ENCODE assay signal across 25 mouse cellular contexts in the genomic region with DNA sequence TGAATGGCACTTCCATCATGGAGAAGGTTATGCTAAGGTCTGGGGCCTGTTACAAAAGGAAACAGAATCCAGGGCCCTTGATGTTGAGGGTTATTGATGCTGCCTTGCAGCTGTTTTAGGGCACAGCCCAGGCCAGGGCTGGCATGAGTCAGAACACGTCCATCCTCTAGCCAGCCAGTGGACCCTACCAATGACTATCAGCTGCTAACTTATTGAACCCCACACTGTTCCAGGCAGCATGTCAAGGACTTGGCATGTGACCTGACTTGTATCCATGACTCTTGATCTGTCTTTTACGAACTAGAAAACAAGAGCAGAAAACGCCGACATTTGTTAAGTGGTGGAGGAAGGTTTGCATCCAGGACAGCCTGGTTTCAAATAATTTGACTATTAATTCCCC. TPM values are rescaled to one million over a fixed set of nuclear protein-coding genes. Genes with fewer than 3 reads are reported as not detected.
"Had no signal": no experiment of that assay in that cellular context is flagged by ENCODE, and none has a peak within 500 bp of the region (broad histone marks: within the 10 kb centered on the region; RNA-seq: fewer than 3 reads in every experiment).

No protein-coding gene starts in this region.

- H3K27ac ChIP-seq: kidney, postnatal 0 days; layer of hippocampus, adult 2 months; limb, embryonic 10.5 days; limb, embryonic 13.5 days; liver, embryonic 13.5 days; lung, embryonic 15.5 days; midbrain, embryonic 10.5 days; neural tube, embryonic 12.5 days; neural tube, embryonic 15.5 days; stomach, embryonic 15.5 days had no signal

- H3K27me3 ChIP-seq: liver, embryonic 13.5 days; lung, embryonic 15.5 days; neural tube, embryonic 12.5 days; neural tube, embryonic 15.5 days; stomach, embryonic 15.5 days had no signal

- H3K4me2 ChIP-seq: limb, embryonic 13.5 days; liver, embryonic 13.5 days; lung, embryonic 15.5 days; neural tube, embryonic 12.5 days; neural tube, embryonic 15.5 days; stomach, embryonic 15.5 days had no signal

- DNase-seq: layer of hippocampus, adult 9-11 months; liver; liver, embryonic 13.5 days; lung, postnatal 10 days; lung, postnatal 36 days; midbrain, embryonic 14.5 days; right cerebral cortex, adult 18-20 months; right cerebral cortex, postnatal 14 days; right cerebral cortex, postnatal 4 days; spleen, adult 18-20 months; thymus, postnatal 25 days had no signal

- H3K9me3 ChIP-seq: limb, embryonic 10.5 days; limb, embryonic 13.5 days; liver, embryonic 13.5 days; lung, embryonic 15.5 days; midbrain, embryonic 10.5 days; neural tube, embryonic 12.5 days; stomach, embryonic 15.5 days had no signal

- H3K4me3 ChIP-seq: layer of hippocampus, adult 2 months; limb, embryonic 10.5 days; limb, embryonic 13.5 days; liver, embryonic 13.5 days; lung, embryonic 15.5 days; megakaryocyte, embryonic 14.5 days; midbrain, embryonic 10.5 days; neural tube, embryonic 12.5 days; neural tube, embryonic 15.5 days; stomach, embryonic 15.5 days had no signal

- H3K36me3 ChIP-seq: limb, embryonic 10.5 days; limb, embryonic 13.5 days; liver, embryonic 13.5 days; lung, embryonic 15.5 days; midbrain, embryonic 10.5 days; neural tube, embryonic 12.5 days; neural tube, embryonic 15.5 days; stomach, embryonic 15.5 days had no signal

- H3K4me1 ChIP-seq: liver, embryonic 13.5 days; lung, embryonic 15.5 days; megakaryocyte, embryonic 14.5 days; neural tube, embryonic 12.5 days; stomach, embryonic 15.5 days had no signal

- H3K9ac ChIP-seq: limb, embryonic 13.5 days; liver, embryonic 13.5 days; lung, embryonic 15.5 days; neural tube, embryonic 12.5 days; neural tube, embryonic 15.5 days; stomach, embryonic 15.5 days had no signal

RNA-seq across cellular contexts. Expression of gene Il9, which starts 19.3 kb away (rescaled TPM):
- polyA plus RNA-seq: kidney, embryonic 14.5 days; kidney, postnatal 0 days; large intestine, adult 2 months; limb, embryonic 10.5 days; limb, embryonic 13.5 days; liver, embryonic 13.5 days; liver, embryonic 16.5 days; lung, embryonic 15.5 days; midbrain, embryonic 10.5 days; midbrain, embryonic 14.5 days; neural tube, embryonic 12.5 days; neural tube, embryonic 15.5 days; stomach, embryonic 15.5 days had no signal

RNA-seq across cellular contexts. Expression of gene Slc25a48, which starts 24.6 kb away (rescaled TPM):
- polyA plus RNA-seq: limb, embryonic 10.5 days; midbrain, embryonic 10.5 days; neural tube, embryonic 12.5 days had no signal

RNA-seq across cellular contexts. Expression of gene Gm3045, which starts 36.4 kb away (rescaled TPM):
- polyA plus RNA-seq: kidney, embryonic 14.5 days; kidney, postnatal 0 days; large intestine, adult 2 months; limb, embryonic 10.5 days; liver, embryonic 13.5 days; liver, embryonic 16.5 days; lung, embryonic 15.5 days; midbrain, embryonic 10.5 days; midbrain, embryonic 14.5 days; neural tube, embryonic 12.5 days; neural tube, embryonic 15.5 days; stomach, embryonic 15.5 days; thymus, postnatal 0 days had no signal
